Mouse (Mus musculus) urinary bladder, postnatal 14 days (tissue): ENCODE data around the gene Evpl.
"Not testable (repeated sequence)": the region's sequence is repeated elsewhere in the genome, so short reads cannot be mapped to it uniquely, and the experiment has no call there.

Source experiments
- DNase-seq: peaks from one replicate; pipeline ENCODE4 v3.0.0; 2021; ENCODE audit warnings: low spot score

The Evpl gene

GRCm38 (mm10) chr11:116237742-116238395 lies at the start of gene Evpl:
Gene Evpl (minus strand): TSS chr11:116238077.
- peak; percentile 95 for DNase-seq

- no peak for DNase-seq
These were observed 49.5 kb upstream of the Evpl start for GRCm38 (mm10) chr11:116287351-116287750.

- DNase-seq = no peak
These were observed 47.9 kb upstream of the Evpl start for GRCm38 (mm10) chr11:116285770-116286191.

- no peak for DNase-seq
These were observed 46.1 kb upstream of the Evpl start for GRCm38 (mm10) chr11:116283982-116284381.

- DNase-seq = no peak
These were observed 45.1 kb upstream of the Evpl start for GRCm38 (mm10) chr11:116282912-116283521.

- no peak for DNase-seq
These were observed 44.2 kb upstream of the Evpl start for GRCm38 (mm10) chr11:116282089-116282488.

- no peak for DNase-seq
These were observed 43.8 kb upstream of the Evpl start for GRCm38 (mm10) chr11:116281671-116282070.

- no peak for DNase-seq
These were observed 43.1 kb upstream of the Evpl start, which contains the start of gene Galr2 for GRCm38 (mm10) chr11:116280751-116281663. Gene Galr2 (plus strand): TSS chr11:116280939.

- not testable (repeated sequence) for DNase-seq
These were observed 39.3 kb upstream of the Evpl start for GRCm38 (mm10) chr11:116277184-116277583.

GRCm38 (mm10) chr11:116274045-116274666 lies 36.3 kb upstream of the Evpl start, which contains the start of gene Srp68:
Gene Srp68 (minus strand): TSS chr11:116274217.
- peak; percentile 93 for DNase-seq

- no peak for DNase-seq
These were observed 35.7 kb upstream of the Evpl start for GRCm38 (mm10) chr11:116273469-116274044.

- DNase-seq = no peak
These were observed 35.0 kb upstream of the Evpl start for GRCm38 (mm10) chr11:116272589-116273468.

GRCm38 (mm10) chr11:116269560-116269959 lies 31.7 kb upstream of the Evpl start:
- DNase-seq = no peak

- DNase-seq = no peak
These were observed 30.4 kb upstream of the Evpl start for GRCm38 (mm10) chr11:116268313-116268712.

GRCm38 (mm10) chr11:116267637-116268036 lies 29.8 kb upstream of the Evpl start:
- DNase-seq = no peak

- no peak for DNase-seq
These were observed 28.0 kb upstream of the Evpl start for GRCm38 (mm10) chr11:116265850-116266249.

- DNase-seq = no peak
These were observed 27.5 kb upstream of the Evpl start for GRCm38 (mm10) chr11:116265352-116265751.

GRCm38 (mm10) chr11:116260259-116260658 lies 22.4 kb upstream of the Evpl start:
- DNase-seq = peak; percentile 83

- DNase-seq = no peak
These were observed 21.6 kb upstream of the Evpl start for GRCm38 (mm10) chr11:116259461-116259860.

- DNase-seq = peak; percentile 60
These were observed 18.3 kb upstream of the Evpl start for GRCm38 (mm10) chr11:116255982-116256675.
